Mouse (Mus musculus) heart, postnatal 0 days (tissue): ENCODE results near the gene Slc44a3. TPM values are rescaled to one million over a fixed set of nuclear protein-coding genes. Genes with fewer than 3 reads are reported as not detected.

Source experiments
- ATAC-seq: fragments of 200-750 bp; cut with Nextera tagmentation; 2 replicates; pipeline ENCODE4 v1.8.0; 2017; ENCODE audit warnings: low read depth, moderate number of reproducible peaks, moderate library complexity; ENCODE audit not compliant: insufficient read depth
- DNase-seq: peaks from one replicate; pipeline ENCODE4 v3.0.0-alpha.2; 2016; ENCODE audit warnings: low spot score
- H3K27ac ChIP-seq: fragments of 300-500 bp; sonication (generic); 2 replicates; pipeline ENCODE4 v1.5.1; 2014; ENCODE audit warnings: low read depth, mild to moderate bottlenecking
- H3K27me3 ChIP-seq: fragments of 300-500 bp; sonication (generic); 2 replicates; pipeline ENCODE4 v1.6.1; 2014; ENCODE audit warnings: low read length, mixed read lengths; ENCODE audit not compliant: control insufficient read depth, insufficient read depth
- H3K36me3 ChIP-seq: fragments of 300-500 bp; sonication (generic); replicated peaks from 2 replicates; pipeline ENCODE4 v1.6.1; 2014; ENCODE audit warnings: low read length, mixed read lengths; ENCODE audit not compliant: control insufficient read depth, insufficient read depth
- H3K4me1 ChIP-seq: fragments of 300-500 bp; sonication (generic); 2 replicates; pipeline ENCODE4 v1.6.1; 2014; ENCODE audit warnings: antibody characterized with exemption; ENCODE audit not compliant: control insufficient read depth, insufficient read depth
- H3K4me2 ChIP-seq: fragments of 300-500 bp; sonication (generic); 2 replicates; pipeline ENCODE4 v1.6.1; 2014; ENCODE audit warnings: low read depth, mild to moderate bottlenecking, low read length, moderate library complexity
- H3K4me3 ChIP-seq: fragments of 300-500 bp; sonication (generic); 2 replicates; pipeline ENCODE4 v1.5.1; 2014; ENCODE audit warnings: low read depth, low read length
- H3K9ac ChIP-seq: fragments of 300-500 bp; sonication (generic); replicated peaks from 2 replicates; pipeline ENCODE4 v1.6.1; 2014; ENCODE audit warnings: low read depth, low read length, mixed read lengths
- H3K9me3 ChIP-seq: fragments of 300-500 bp; sonication (generic); replicated peaks from 2 replicates; pipeline ENCODE4 v1.6.1; 2016; ENCODE audit warnings: low read length; ENCODE audit not compliant: control insufficient read depth
- CTCF ChIP-seq: IDR thresholded peaks from 2 replicates; pipeline ENCODE4 v1.5.1; 2016; ENCODE audit warnings: antibody characterized with exemption, control low read depth, low read depth
- EP300 ChIP-seq: IDR thresholded peaks from 2 replicates; pipeline ENCODE4 v1.6.1; 2016; ENCODE audit warnings: antibody characterized with exemption, low read depth
- WGBS: fragments of 180-500 bp; shearing (Covaris S2); extraction: QIAGEN DNeasy Blood & Tissue Kit; methylation state at CpG from one replicate; pipeline ENCODE4 v1.1.7; 2014; 5-methylcytosine and 5-hydroxymethylcytosine counted together
- polyA plus RNA-seq: library from polyadenylated mRNA; unstranded; fragments of >200 nt; fragmentation: Nextera tagmentation; extraction: Ambion mirVana; gene quantifications from 2 replicates; pipeline ENCODE4 v1.2.1, GENCODE M21; 2015
- total RNA-seq: library from RNA; depleted of rRNA; stranded (reverse); fragments of >200 nt; gene quantifications from 2 replicates; pipeline ENCODE4 v1.2.3, GENCODE M21; 2014; ENCODE audit warnings: low replicate concordance

Slc44a3 gene
- total and polyA plus RNA-seq, 2 experiments from 2014 or later: 0.79 to 6.0 TPM

DNA sequence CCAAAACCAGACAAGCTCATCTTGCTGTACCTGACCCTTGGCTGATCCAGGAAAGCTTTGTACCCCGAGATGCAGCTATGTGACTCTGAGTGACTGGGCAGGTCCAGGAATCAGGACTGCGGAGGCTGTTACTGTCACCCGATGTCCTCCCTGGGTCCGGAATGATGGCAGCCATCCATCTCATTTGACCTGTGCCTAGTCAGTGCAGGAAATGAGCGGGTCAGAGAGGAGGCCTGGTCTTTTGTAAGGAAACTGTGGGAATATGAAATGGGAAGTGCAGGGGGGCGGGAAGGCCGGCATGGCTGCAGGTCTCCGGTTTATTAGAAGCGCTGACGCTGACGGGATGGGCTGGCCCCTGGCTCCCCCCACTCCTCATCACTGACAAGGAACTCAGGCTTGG lies 60.5 kb downstream of the Slc44a3 start:
- H3K4me1 ChIP-seq: peaks cover 12% of the 10 kb centered on the region; the same call in 1 of the 2 replicates
- TF ChIP-seq EP300 (no peak), CTCF (no peak)
- DNase-seq (no peak), ATAC-seq (peak; percentile 49)
- no peaks in the 10 kb centered on the region for H3K9me3 ChIP-seq
- no peaks in the 10 kb centered on the region for H3K27me3 ChIP-seq
- no peak overlapping the region for H3K9ac ChIP-seq
- H3K36me3 ChIP-seq: no peaks in the 10 kb centered on the region
- H3K27ac ChIP-seq: no peak overlapping the region
- H3K4me2 ChIP-seq: 0 out of 2 replicates have a peak overlapping the region, but pooled peaks have one; percentile 13
- no peak overlapping the region for H3K4me3 ChIP-seq
- 56% methylated on average over 11 of the region's 11 CpGs for WGBS

DNA sequence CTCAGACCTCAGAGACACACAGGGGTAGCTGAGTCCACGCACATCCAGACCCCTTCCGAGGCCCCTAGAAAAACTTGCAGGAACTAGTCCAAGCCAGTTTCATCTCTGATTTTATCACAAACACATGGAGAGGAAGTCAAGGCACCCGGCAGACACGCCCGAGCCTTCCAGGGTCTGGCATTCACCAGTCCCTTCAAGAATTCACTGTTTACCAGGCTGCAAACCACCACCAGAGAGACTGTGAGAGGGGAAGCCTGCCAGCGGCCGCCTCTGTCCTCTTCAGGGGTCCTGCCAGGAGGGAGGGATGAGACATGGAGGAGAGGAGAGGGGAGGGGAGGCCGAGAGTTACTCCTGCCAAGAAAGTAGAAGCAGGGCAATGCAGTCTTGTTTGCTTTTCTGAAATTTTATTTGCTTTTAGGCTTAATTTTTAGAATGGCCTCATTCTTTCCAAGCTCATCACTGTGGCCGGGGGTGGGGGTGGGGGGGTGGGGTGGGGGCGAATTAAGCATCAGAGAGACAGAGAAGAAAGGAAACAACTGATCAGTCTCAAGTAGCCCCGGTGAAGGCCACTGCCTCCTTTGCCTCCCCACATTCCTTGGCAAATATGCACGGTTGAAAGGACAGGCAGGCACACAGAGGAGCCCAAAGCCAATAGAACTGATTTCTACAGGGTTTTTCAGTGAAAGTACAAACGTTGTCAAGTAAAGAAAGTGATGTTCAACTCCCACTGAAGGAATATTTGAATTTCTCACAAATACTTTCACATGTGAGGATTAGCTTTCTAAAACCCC lies 62.8 kb downstream of the Slc44a3 start:
- no peaks in the 10 kb centered on the region for H3K9me3 ChIP-seq
- 7% methylated on average over 12 of the region's 13 CpGs for whole genome bisulfite sequencing
- H3K27me3 ChIP-seq: no peaks in the 10 kb centered on the region
- H3K36me3 ChIP-seq: no peaks in the 10 kb centered on the region
- ATAC-seq (peak; percentile 37; the same call in 1 of the 2 replicates), DNase-seq (no peak)
- H3K4me1 ChIP-seq: peaks cover 8% of the 10 kb centered on the region; the same call in 1 of the 2 replicates
- TF ChIP-seq CTCF (no peak), EP300 (no peak)
- no peak overlapping the region for H3K9ac ChIP-seq
- no peak overlapping the region for H3K27ac ChIP-seq
- no peak overlapping the region for H3K4me3 ChIP-seq
- H3K4me2 ChIP-seq: peak overlapping the region; percentile 4

- peaks cover 8% of the 10 kb centered on the region; the same call in 1 of the 2 replicates for H3K4me1 ChIP-seq
- 41% methylated on average over 1 of the region's 2 CpGs for WGBS
- no peak overlapping the region for H3K9ac ChIP-seq
- H3K36me3 ChIP-seq: no peaks in the 10 kb centered on the region
- ATAC-seq (no peak), DNase-seq (no peak)
- no peaks in the 10 kb centered on the region for H3K27me3 ChIP-seq
- H3K4me2 ChIP-seq: no peak overlapping the region
- no peaks in the 10 kb centered on the region for H3K9me3 ChIP-seq
- no peak for TF ChIP-seq EP300
- TF ChIP-seq CTCF: no peak
- H3K27ac ChIP-seq: no peak overlapping the region
- H3K4me3 ChIP-seq: no peak overlapping the region
These were observed 64.1 kb downstream of the Slc44a3 start for GRCm38 (mm10) chr3:121468136-121468535.

DNA sequence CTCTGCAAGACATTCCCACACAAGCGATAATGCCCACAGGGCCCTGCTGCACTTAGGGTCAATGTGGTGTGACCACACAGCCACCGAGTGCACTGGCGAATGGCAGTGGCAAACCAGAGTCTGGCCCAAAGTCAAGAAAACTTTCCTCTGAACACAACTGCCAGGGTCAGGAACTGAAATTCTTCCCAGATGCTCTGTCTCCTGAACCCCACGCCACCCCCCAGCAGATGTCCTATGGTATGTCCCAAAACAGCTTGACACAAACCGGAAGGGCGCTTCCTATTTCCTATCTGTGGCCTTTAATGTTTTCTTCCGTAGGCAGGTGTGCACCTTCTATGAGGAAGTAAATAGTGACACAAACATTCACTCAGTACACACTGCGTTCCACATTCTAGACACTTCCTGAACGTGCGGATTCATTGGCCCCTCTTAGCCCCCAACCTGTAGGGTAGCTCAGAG lies 65.1 kb downstream of the Slc44a3 start:
- Histone ChIP-seq H3K27me3 (no peaks in the 10 kb centered on the region), H3K9ac (no peak overlapping the region), H3K9me3 (no peaks in the 10 kb centered on the region), H3K36me3 (no peaks in the 10 kb centered on the region), H3K4me2 (no peak overlapping the region), H3K4me3 (no peak overlapping the region), H3K4me1 (peaks cover 8% of the 10 kb centered on the region; the same call in 1 of the 2 replicates), H3K27ac (no peak overlapping the region)
- DNase-seq (no peak), ATAC-seq (no peak)
- TF ChIP-seq CTCF (no peak), EP300 (no peak)
- 74% methylated on average over 10 of the region's 10 CpGs for WGBS

GRCm38 (mm10) chr3:121465795-121466194 lies 66.4 kb downstream of the Slc44a3 start:
- WGBS: 79% methylated on average over 10 of the region's 10 CpGs
- Histone ChIP-seq H3K27me3 (no peaks in the 10 kb centered on the region), H3K27ac (no peak overlapping the region), H3K4me1 (peaks cover 8% of the 10 kb centered on the region; the same call in 1 of the 2 replicates), H3K4me3 (no peak overlapping the region), H3K36me3 (0 out of 2 replicates have a peak, but pooled peaks cover 5% of the 10 kb centered on the region), H3K9ac (no peak overlapping the region), H3K9me3 (no peaks in the 10 kb centered on the region), H3K4me2 (no peak overlapping the region)
- DNase-seq (no peak), ATAC-seq (no peak)
- no peak for TF ChIP-seq EP300
- no peak for TF ChIP-seq CTCF
